Mouse (Mus musculus) layer of hippocampus, adult 6 months (tissue): ENCODE data around the gene Tmbim6. TPM values are rescaled to one million over a fixed set of nuclear protein-coding genes. Genes with fewer than 3 reads are reported as not detected.

Experiments used
- long read RNA-seq, 2 experiments: library from polyadenylated mRNA; unstranded; transcript quantifications; one replicate each; pipeline ENCODE4 v2.0.0; 2019 to 2020
- polyA plus RNA-seq: library from polyadenylated mRNA; unstranded; fragments of <200 nt; fragmentation: Nextera tagmentation; gene quantifications from 2 replicates; pipeline ENCODE4 v1.2.3, GENCODE M21; 2021

Gene Tmbim6
- polyA plus RNA-seq, result 160 and 199 TPM in 2 replicates
- long read RNA-seq, experiment 1, transcript Tmbim6-201 (10 exons, 2,452 nt), result major isoform, 179 of 418 reads
- long read RNA-seq, experiment 1, transcript Tmbim6-202 (10 exons, 944 nt), result minor isoform, 55 of 418 reads
- long read RNA-seq, experiment 1, transcript Tmbim6-204 (4 exons, 852 nt), result minor isoform, 7 of 418 reads
- long read RNA-seq, experiment 1, partial matches to known transcripts, result 163 of 418 reads
- long read RNA-seq, experiment 1, other reads (novel, unspliced or antisense), result 9 of 418 reads
- long read RNA-seq, experiment 2, transcript Tmbim6-204 (4 exons, 852 nt), result minor isoform, 13 of 1,459 reads
- long read RNA-seq, experiment 2, transcript Tmbim6-201 (10 exons, 2,452 nt), result major isoform, 992 of 1,459 reads
- long read RNA-seq, experiment 2, transcript Tmbim6-210 (8 exons, 577 nt), result minor isoform, 10 of 1,459 reads
- long read RNA-seq, experiment 2, transcript Tmbim6-202 (10 exons, 944 nt), result minor isoform, 288 of 1,459 reads
- long read RNA-seq, experiment 2, partial matches to known transcripts, result 86 of 1,459 reads
- long read RNA-seq, experiment 2, other reads (novel, unspliced or antisense), result 61 of 1,459 reads

GRCm38 (mm10) chr15:99392486-99393385 is at the start of gene Tmbim6:
Gene Tmbim6, plus strand, starts transcription at chr15:99392882.

DNA sequence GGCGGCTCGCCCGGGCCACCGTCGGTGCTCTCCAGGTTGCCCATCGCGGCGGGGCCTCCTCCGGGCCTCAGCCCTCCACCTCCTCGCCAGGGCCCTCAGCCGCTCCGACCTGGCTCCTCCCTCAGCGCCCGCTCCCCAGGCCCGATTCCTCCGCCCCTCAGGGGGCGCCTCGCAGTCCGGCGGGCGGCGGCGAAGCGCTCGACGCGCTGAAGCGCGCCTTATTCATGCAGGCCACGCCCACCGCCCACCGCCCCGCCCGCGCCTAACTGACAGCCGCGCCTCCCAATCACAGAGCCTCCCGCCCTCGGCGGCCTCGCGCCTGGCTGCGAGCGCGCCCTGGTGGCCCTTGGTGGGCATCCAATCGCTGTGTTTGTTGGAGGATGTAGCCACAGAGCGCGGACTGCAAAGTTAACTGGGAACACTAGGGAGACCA is 22.4 kb upstream of the Tmbim6 start, which contains the start of gene Fmnl3:
Gene Fmnl3 (minus strand): TSS at position 224 of the 433 bp plus-strand sequence.

GRCm38 (mm10) chr15:99457606-99458401 is 65.1 kb downstream of the Tmbim6 start, which contains the start of gene Nckap5l:
Gene Nckap5l, minus strand, starts transcription at chr15:99457748.

Other genes starting within 250 kb of the Tmbim6 start
- 7.4 and 7.7 TPM in 2 replicates for gene Kcnh3, start 168.0 kb upstream of the Tmbim6 start, polyA plus RNA-seq
- gene Mcrs1, start 140.9 kb upstream of the Tmbim6 start, polyA plus RNA-seq, result 118 and 134 TPM in 2 replicates
- gene Prpf40b, start 97.8 kb upstream of the Tmbim6 start, polyA plus RNA-seq, result 14.4 and 35.4 TPM in 2 replicates
- 0.20 and 0.51 TPM in 2 replicates for gene Fam186b, start 97.0 kb upstream of the Tmbim6 start, polyA plus RNA-seq
- gene Fmnl3, start 22.4 kb upstream of the Tmbim6 start, polyA plus RNA-seq, result 0.44 and 0.49 TPM in 2 replicates
- gene Nckap5l, start 64.9 kb downstream of the Tmbim6 start, polyA plus RNA-seq, result 1.2 and 1.6 TPM in 2 replicates
- 7.6 and 7.8 TPM in 2 replicates for gene Bcdin3d, start 81.8 kb downstream of the Tmbim6 start, polyA plus RNA-seq
- 208 and 215 TPM in 2 replicates for gene Faim2, start 135.3 kb downstream of the Tmbim6 start, polyA plus RNA-seq
- gene Aqp2, start 186.2 kb downstream of the Tmbim6 start, polyA plus RNA-seq, result 0.16 TPM in 1 of 2 replicates, not detected in the other
- 0.16 TPM in 1 of 2 replicates, not detected in the other for gene Aqp5, start 197.9 kb downstream of the Tmbim6 start, polyA plus RNA-seq
- not detected in 2 replicates for gene Aqp6, start 208.5 kb downstream of the Tmbim6 start, polyA plus RNA-seq